Mouse (Mus musculus) brain, embryonic 14.5 days (tissue): ENCODE measurements around the gene Trpv1.

Experiments
- CTCF ChIP-seq: fragments of 200-500 bp; IDR thresholded peaks from 2 replicates; pipeline ENCODE4 v1.5.1; 2012; ENCODE audit warnings: inconsistent platforms, mild to moderate bottlenecking, moderate library complexity, borderline replicate concordance; ENCODE audit not compliant: insufficient read depth, insufficient read length; ENCODE audit errors: extremely low read depth
- POLR2A ChIP-seq: fragments of 200-500 bp; IDR thresholded peaks from 2 replicates; pipeline ENCODE4 v1.6.1; 2012; ENCODE audit warnings: mild to moderate bottlenecking, inconsistent platforms, borderline replicate concordance; ENCODE audit not compliant: poor library complexity, insufficient read depth, insufficient read length, severe bottlenecking; ENCODE audit errors: extremely low read depth

GRCm38 (mm10) chr11:73257362-73257945 lies 23.4 kb downstream of the Trpv1 start:
- TF ChIP-seq CTCF: no peak
- TF ChIP-seq POLR2A: no peak
